Mouse (Mus musculus) kidney, postnatal 4 days (tissue): ENCODE measurements at regions not wholly inside any gene's neighbourhood (a gene's known extent, or its start where the extent isn't known, plus 50 kb on each side); places are given as distances from the start of the nearest gene placed in this dataset.
A peak's percentile ranks its signal among the peaks of the same experiment; 100 is the strongest.

Experiments
- DNase-seq, 2 experiments: peaks; one replicate each; pipeline ENCODE4 v3.0.0; 2021; ENCODE audit warnings: mixed read lengths in 2 of 2

DNA sequence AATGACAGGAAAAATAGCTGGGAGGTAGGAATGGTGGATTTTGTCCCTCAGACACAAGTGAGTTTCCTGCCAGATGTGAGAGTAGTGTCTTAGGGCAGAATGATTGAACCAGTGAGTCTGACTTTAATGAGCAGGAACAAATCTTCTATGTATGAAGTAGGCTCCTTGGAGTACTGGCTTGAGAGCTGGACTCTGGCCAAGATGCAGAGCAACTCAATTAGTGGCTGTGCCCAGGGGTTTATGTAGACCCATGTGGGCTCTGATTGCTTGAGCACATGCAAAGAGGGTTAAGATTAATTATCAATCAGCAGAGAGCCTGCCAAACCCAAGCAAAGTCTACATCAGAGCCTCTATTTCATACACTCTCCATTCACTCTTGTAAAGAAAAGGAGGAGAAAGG lies 92.9 kb upstream of the Htr1b start:
- DNase-seq = peak; percentile 14 to 17

- no peak for DNase-seq
Measured at GRCm38 (mm10) chr9:81720103-81720502, 86.5 kb upstream of the Htr1b start.

GRCm38 (mm10) chr9:81716980-81717868 lies 83.6 kb upstream of the Htr1b start:
- no peak for DNase-seq

DNA sequence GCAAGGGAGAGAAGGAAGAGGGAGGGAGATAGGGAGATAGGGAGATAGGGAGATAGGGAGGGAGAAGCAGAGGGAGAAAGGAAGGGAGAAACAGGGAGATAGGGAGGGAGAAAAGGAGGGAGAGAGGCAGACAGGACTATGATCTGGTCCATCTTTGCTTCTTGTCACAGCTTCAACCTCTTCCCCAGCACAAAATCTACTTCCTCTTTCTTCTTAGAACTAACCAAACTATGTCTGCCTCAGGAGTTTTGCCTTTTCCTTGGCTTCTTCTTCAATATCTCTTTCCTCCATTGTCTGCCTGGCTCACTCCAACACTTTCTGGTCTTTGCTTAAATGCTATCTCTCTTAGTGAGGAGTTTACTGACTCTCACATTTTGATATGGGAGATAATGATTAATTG lies 57.7 kb upstream of the Htr1b start:
- DNase-seq = no peak

GRCm38 (mm10) chr9:81689744-81690143 lies 56.1 kb upstream of the Htr1b start:
- DNase-seq = no peak
